Mouse (Mus musculus) intestine, embryonic 15.5 days (tissue): ENCODE data around the gene Phf19. TPM values are rescaled to one million over a fixed set of nuclear protein-coding genes. Genes with fewer than 3 reads are reported as not detected.

Experiments
- ATAC-seq: fragments of 200-750 bp; cut with Nextera tagmentation; 2 replicates; pipeline ENCODE4 v1.8.0; 2017; ENCODE audit warnings: moderate TSS enrichment, moderate library complexity
- H3K27ac ChIP-seq: fragments of 300-500 bp; sonication (generic); 2 replicates; pipeline ENCODE4 v1.5.1; 2015; ENCODE audit warnings: mild to moderate bottlenecking, inconsistent platforms
- H3K27me3 ChIP-seq: fragments of 300-500 bp; sonication (generic); replicated peaks from 2 replicates; pipeline ENCODE4 v1.6.1; 2015; ENCODE audit warnings: inconsistent platforms
- H3K36me3 ChIP-seq: fragments of 300-500 bp; sonication (generic); 2 replicates; pipeline ENCODE4 v1.6.1; 2015; ENCODE audit warnings: inconsistent platforms
- H3K4me1 ChIP-seq: fragments of 300-500 bp; sonication (generic); replicated peaks from 2 replicates; pipeline ENCODE4 v1.6.1; 2015; ENCODE audit warnings: inconsistent platforms
- H3K4me2 ChIP-seq: fragments of 300-500 bp; sonication (generic); replicated peaks from 2 replicates; pipeline ENCODE4 v1.6.1; 2015; ENCODE audit warnings: mild to moderate bottlenecking, inconsistent platforms
- H3K4me3 ChIP-seq: fragments of 300-500 bp; sonication (generic); replicated peaks from 2 replicates; pipeline ENCODE4 v1.5.1; 2015; ENCODE audit warnings: inconsistent platforms
- H3K9ac ChIP-seq: fragments of 300-500 bp; sonication (generic); 2 replicates; pipeline ENCODE4 v1.6.1; 2015; ENCODE audit warnings: inconsistent platforms
- H3K9me3 ChIP-seq: fragments of 300-500 bp; sonication (generic); 2 replicates; pipeline ENCODE4 v1.6.1; 2016; ENCODE audit warnings: inconsistent platforms
- WGBS: fragments of 180-500 bp; shearing (Covaris S2); methylation state at CpG from one replicate; pipeline ENCODE4 v1.1.7; 2015; 5-methylcytosine and 5-hydroxymethylcytosine counted together
- polyA plus RNA-seq: library from polyadenylated mRNA; unstranded; fragments of >200 nt; fragmentation: Nextera tagmentation; extraction: Ambion mirVana; gene quantifications from 2 replicates; pipeline ENCODE4 v1.2.1, GENCODE M21; 2015

Gene Phf19
- polyA plus RNA-seq, 1 experiment from 2014 or later = 8.0 TPM

GRCm38 (mm10) chr2:34953547-34954116 lies 39.8 kb upstream of the Phf19 start:
- Histone ChIP-seq H3K4me1 (no peaks in the 10 kb centered on the region), H3K36me3 (no peaks in the 10 kb centered on the region), H3K27me3 (no peaks in the 10 kb centered on the region), H3K4me2 (no peak overlapping the region), H3K9me3 (no peaks in the 10 kb centered on the region), H3K9ac (no peak overlapping the region), H3K27ac (no peak overlapping the region), H3K4me3 (no peak overlapping the region)
- WGBS = 74% methylated on average over 2 of the region's 2 CpGs
- ATAC-seq = no peak

GRCm38 (mm10) chr2:34953018-34953417 lies 39.2 kb upstream of the Phf19 start:
- no peak overlapping the region for H3K4me2 ChIP-seq
- H3K27ac ChIP-seq = no peak overlapping the region
- H3K4me3 ChIP-seq = no peak overlapping the region
- 66% methylated on average over 4 of the region's 4 CpGs for WGBS
- H3K9me3 ChIP-seq = no peaks in the 10 kb centered on the region
- no peaks in the 10 kb centered on the region for H3K4me1 ChIP-seq
- ATAC-seq = no peak
- H3K27me3 ChIP-seq = 0 out of 2 replicates have a peak, but pooled peaks cover 3% of the 10 kb centered on the region
- no peaks in the 10 kb centered on the region for H3K36me3 ChIP-seq
- no peak overlapping the region for H3K9ac ChIP-seq

GRCm38 (mm10) chr2:34951469-34951868 lies 37.6 kb upstream of the Phf19 start:
- no peaks in the 10 kb centered on the region for H3K4me1 ChIP-seq
- no peaks in the 10 kb centered on the region for H3K36me3 ChIP-seq
- H3K4me3 ChIP-seq = no peak overlapping the region
- no peak overlapping the region for H3K27ac ChIP-seq
- no peak for ATAC-seq
- H3K9ac ChIP-seq = no peak overlapping the region
- no peaks in the 10 kb centered on the region for H3K9me3 ChIP-seq
- H3K4me2 ChIP-seq = no peak overlapping the region
- H3K27me3 ChIP-seq = 0 out of 2 replicates have a peak, but pooled peaks cover 3% of the 10 kb centered on the region

- Histone ChIP-seq H3K4me2 (no peak overlapping the region), H3K4me3 (no peak overlapping the region), H3K36me3 (no peaks in the 10 kb centered on the region), H3K9me3 (no peaks in the 10 kb centered on the region), H3K27me3 (0 out of 2 replicates have a peak, but pooled peaks cover 3% of the 10 kb centered on the region), H3K9ac (no peak overlapping the region), H3K4me1 (no peaks in the 10 kb centered on the region; the same call in 1 of the 2 replicates), H3K27ac (no peak overlapping the region)
- WGBS = 20% methylated on average over 2 of the region's 2 CpGs
- no peak for ATAC-seq
Observed at GRCm38 (mm10) chr2:34948622-34949021, 34.8 kb upstream of the Phf19 start.

- Histone ChIP-seq H3K4me1 (no peaks in the 10 kb centered on the region; the same call in 1 of the 2 replicates), H3K4me2 (no peak overlapping the region), H3K36me3 (no peaks in the 10 kb centered on the region), H3K27me3 (0 out of 2 replicates have a peak, but pooled peaks cover 3% of the 10 kb centered on the region), H3K4me3 (no peak overlapping the region), H3K27ac (no peak overlapping the region), H3K9me3 (no peaks in the 10 kb centered on the region), H3K9ac (no peak overlapping the region)
- 72% methylated on average over 4 of the region's 4 CpGs for WGBS
- no peak for ATAC-seq
Observed at GRCm38 (mm10) chr2:34946046-34946445, 32.2 kb upstream of the Phf19 start.

GRCm38 (mm10) chr2:34945580-34945979 lies 31.8 kb upstream of the Phf19 start:
- no peak for ATAC-seq
- Histone ChIP-seq H3K9ac (no peak overlapping the region), H3K4me1 (no peaks in the 10 kb centered on the region; the same call in 1 of the 2 replicates), H3K27ac (no peak overlapping the region), H3K36me3 (no peaks in the 10 kb centered on the region), H3K4me3 (no peak overlapping the region), H3K27me3 (0 out of 2 replicates have a peak, but pooled peaks cover 3% of the 10 kb centered on the region), H3K4me2 (no peak overlapping the region), H3K9me3 (no peaks in the 10 kb centered on the region)
- 81% methylated on average over 4 of the region's 4 CpGs for WGBS

- Histone ChIP-seq H3K4me1 (no peaks in the 10 kb centered on the region; the same call in 1 of the 2 replicates), H3K27ac (no peak overlapping the region), H3K4me3 (no peak overlapping the region), H3K9me3 (no peaks in the 10 kb centered on the region), H3K9ac (no peak overlapping the region), H3K27me3 (0 out of 2 replicates have a peak, but pooled peaks cover 3% of the 10 kb centered on the region), H3K36me3 (no peaks in the 10 kb centered on the region), H3K4me2 (no peak overlapping the region; the same call in 1 of the 2 replicates)
- WGBS = 17% methylated on average over 8 of the region's 8 CpGs
- ATAC-seq = peak; percentile 20; the same call in 1 of the 2 replicates
Observed at GRCm38 (mm10) chr2:34944761-34945160, 30.9 kb upstream of the Phf19 start.

- no peak for ATAC-seq
- no peaks in the 10 kb centered on the region for H3K9me3 ChIP-seq
- H3K36me3 ChIP-seq = no peaks in the 10 kb centered on the region
- H3K27ac ChIP-seq = no peak overlapping the region
- WGBS = 77% methylated on average over 13 of the region's 13 CpGs
- H3K4me1 ChIP-seq = no peaks in the 10 kb centered on the region; the same call in 1 of the 2 replicates
- H3K4me2 ChIP-seq = no peak overlapping the region
- no peak overlapping the region for H3K9ac ChIP-seq
- H3K4me3 ChIP-seq = no peak overlapping the region
- 0 out of 2 replicates have a peak, but pooled peaks cover 3% of the 10 kb centered on the region for H3K27me3 ChIP-seq
Observed at GRCm38 (mm10) chr2:34943556-34944120, 29.8 kb upstream of the Phf19 start.

GRCm38 (mm10) chr2:34941061-34941675 lies 27.3 kb upstream of the Phf19 start:
- 70% methylated on average over 11 of the region's 11 CpGs for WGBS
- H3K4me1 ChIP-seq = no peaks in the 10 kb centered on the region; the same call in 1 of the 2 replicates
- H3K4me3 ChIP-seq = no peak overlapping the region
- no peaks in the 10 kb centered on the region for H3K27me3 ChIP-seq
- no peak overlapping the region for H3K27ac ChIP-seq
- no peaks in the 10 kb centered on the region for H3K9me3 ChIP-seq
- no peak overlapping the region for H3K4me2 ChIP-seq
- no peak for ATAC-seq
- H3K9ac ChIP-seq = no peak overlapping the region
- no peaks in the 10 kb centered on the region for H3K36me3 ChIP-seq

- ATAC-seq = no peak
- WGBS = 78% methylated on average over 5 of the region's 5 CpGs
- no peaks in the 10 kb centered on the region for H3K9me3 ChIP-seq
- H3K27ac ChIP-seq = no peak overlapping the region
- no peak overlapping the region for H3K4me2 ChIP-seq
- no peaks in the 10 kb centered on the region; the same call in 1 of the 2 replicates for H3K4me1 ChIP-seq
- H3K27me3 ChIP-seq = no peaks in the 10 kb centered on the region
- H3K36me3 ChIP-seq = no peaks in the 10 kb centered on the region
- H3K9ac ChIP-seq = no peak overlapping the region
- no peak overlapping the region for H3K4me3 ChIP-seq
Observed at GRCm38 (mm10) chr2:34940246-34940645, 26.4 kb upstream of the Phf19 start.

- Histone ChIP-seq H3K27me3 (no peaks in the 10 kb centered on the region), H3K36me3 (no peaks in the 10 kb centered on the region), H3K4me2 (no peak overlapping the region), H3K9ac (no peak overlapping the region), H3K4me3 (no peak overlapping the region), H3K4me1 (no peaks in the 10 kb centered on the region), H3K27ac (no peak overlapping the region), H3K9me3 (no peaks in the 10 kb centered on the region)
- ATAC-seq = no peak
- WGBS = 78% methylated on average over 8 of the region's 8 CpGs
Observed at GRCm38 (mm10) chr2:34938269-34939208, 24.7 kb upstream of the Phf19 start.

GRCm38 (mm10) chr2:34937460-34937859 lies 23.6 kb upstream of the Phf19 start:
- H3K27me3 ChIP-seq = no peaks in the 10 kb centered on the region
- no peak for ATAC-seq
- H3K27ac ChIP-seq = no peak overlapping the region
- H3K9me3 ChIP-seq = no peaks in the 10 kb centered on the region
- WGBS = 16% methylated on average over 5 of the region's 5 CpGs
- H3K4me1 ChIP-seq = no peaks in the 10 kb centered on the region
- H3K9ac ChIP-seq = no peak overlapping the region
- no peak overlapping the region for H3K4me2 ChIP-seq
- no peak overlapping the region for H3K4me3 ChIP-seq
- H3K36me3 ChIP-seq = no peaks in the 10 kb centered on the region
